Mouse (Mus musculus) left cerebral cortex, postnatal 14 days (tissue): Measurements from ENCODE around the gene Tbc1d1. TPM values are rescaled to one million over a fixed set of nuclear protein-coding genes. Genes with fewer than 3 reads are reported as not detected.
"Not testable (repeated sequence)": the region's sequence is repeated elsewhere in the genome, so short reads cannot be mapped to it uniquely, and the experiment has no call there.

Experiments used
- DNase-seq, 2 experiments: peaks; one replicate each; pipeline ENCODE4 v3.0.0; 2021 to 2022; ENCODE audit warnings: low spot score in 2 of 2, mixed read lengths in 1 of 2
- intact Hi-C: fragments of 180-260 bp; cut with DNase I; formaldehyde crosslinking; loops from one replicate; pipeline ENCODE4 v1.15.1; 2025
- total RNA-seq, 2 experiments: library from RNA; stranded (reverse); gene quantifications; 2 replicates each; pipeline ENCODE4 v1.2.3; 2021

The Tbc1d1 gene
- total RNA-seq, 2 experiments from 2014 or later, result 17.0 to 18.4 TPM

GRCm38 (mm10) chr5:64325741-64326355 is 169.7 kb downstream of the Tbc1d1 start:
- intact Hi-C loops, result no loop called here
- no peak for DNase-seq

GRCm38 (mm10) chr5:64326427-64327181 is 170.5 kb downstream of the Tbc1d1 start:
- intact Hi-C loops, result no loop called here
- no peak for DNase-seq

- no peak for DNase-seq
- intact Hi-C loops, result no loop called here
Measured at GRCm38 (mm10) chr5:64327212-64327902, 171.3 kb downstream of the Tbc1d1 start.

GRCm38 (mm10) chr5:64336767-64337408 is 180.8 kb downstream of the Tbc1d1 start:
- intact Hi-C loops, result loop anchor here (5.0 kb wide), 1 partner anchor 40 kb away; no protein-coding TSS in a partner anchor
- peak; percentile 78 to 92 for DNase-seq

GRCm38 (mm10) chr5:64338795-64339194 is 182.7 kb downstream of the Tbc1d1 start:
- intact Hi-C loops, result loop anchor here (5.0 kb wide), 1 partner anchor 39 kb away; no protein-coding TSS in a partner anchor

GRCm38 (mm10) chr5:64340366-64340765 is 184.3 kb downstream of the Tbc1d1 start:
- intact Hi-C loops, result no loop called here
- DNase-seq, result no peak

More at GRCm38 (mm10) chr5:64338795-64339194, 182.7 kb downstream of the Tbc1d1 start:
- DNase-seq, result not testable (repeated sequence)

GRCm38 (mm10) chr5:64341671-64342070 is 185.6 kb downstream of the Tbc1d1 start:
- DNase-seq, result no peak
- intact Hi-C loops, result no loop called here

GRCm38 (mm10) chr5:64342138-64342537 is 186.0 kb downstream of the Tbc1d1 start:
- intact Hi-C loops, result no loop called here

GRCm38 (mm10) chr5:64343972-64344700 is 188.0 kb downstream of the Tbc1d1 start:
- intact Hi-C loops, result no loop called here

More at GRCm38 (mm10) chr5:64342138-64342537, 186.0 kb downstream of the Tbc1d1 start:
- no peak for DNase-seq

GRCm38 (mm10) chr5:64345181-64345735 is 189.2 kb downstream of the Tbc1d1 start:
- intact Hi-C loops, result no loop called here
- no peak for DNase-seq

More at GRCm38 (mm10) chr5:64343972-64344700, 188.0 kb downstream of the Tbc1d1 start:
- DNase-seq, result no peak

GRCm38 (mm10) chr5:64345761-64346160 is 189.7 kb downstream of the Tbc1d1 start:
- intact Hi-C loops, result no loop called here

GRCm38 (mm10) chr5:64346343-64346885 is 190.3 kb downstream of the Tbc1d1 start:
- intact Hi-C loops, result no loop called here

More at GRCm38 (mm10) chr5:64345761-64346160, 189.7 kb downstream of the Tbc1d1 start:
- DNase-seq, result no peak

GRCm38 (mm10) chr5:64348166-64348565 is 192.1 kb downstream of the Tbc1d1 start:
- DNase-seq, result no peak
- intact Hi-C loops, result no loop called here

More at GRCm38 (mm10) chr5:64346343-64346885, 190.3 kb downstream of the Tbc1d1 start:
- DNase-seq, result no peak

GRCm38 (mm10) chr5:64348780-64349179 is 192.7 kb downstream of the Tbc1d1 start:
- intact Hi-C loops, result no loop called here
- no peak for DNase-seq

- intact Hi-C loops, result no loop called here
- peak in 1 of 2 experiments; percentile 48 for DNase-seq
Measured at GRCm38 (mm10) chr5:64351968-64352367, 195.9 kb downstream of the Tbc1d1 start.

GRCm38 (mm10) chr5:64358639-64359584 is 202.8 kb downstream of the Tbc1d1 start:
- no peak for DNase-seq
- intact Hi-C loops, result no loop called here
